Mouse (Mus musculus) kidney, adult 8-10 months (tissue): ENCODE data around the gene Timm9.

Experiments used
- DNase-seq, 2 experiments: peaks; one replicate each; pipeline ENCODE4 v3.0.0; 2022

Timm9 gene

GRCm38 (mm10) chr12:71136130-71136973 is at the start of gene Timm9, which contains the start of gene 2700049A03Rik:
Gene Timm9 (minus strand): TSS chr12:71136684.
Gene 2700049A03Rik (plus strand): TSS chr12:71136848.
- peak; percentile 75 to 77 for DNase-seq

GRCm38 (mm10) chr12:71184396-71184795 is 47.9 kb upstream of the Timm9 start:
- DNase-seq, result no peak

- no peak for DNase-seq
These were observed 47.3 kb upstream of the Timm9 start for GRCm38 (mm10) chr12:71183736-71184135.

- no peak for DNase-seq
These were observed 33.4 kb upstream of the Timm9 start for GRCm38 (mm10) chr12:71169911-71170310.

GRCm38 (mm10) chr12:71164410-71164809 is 27.9 kb upstream of the Timm9 start:
- no peak for DNase-seq

GRCm38 (mm10) chr12:71157974-71158373 is 21.5 kb upstream of the Timm9 start:
- no peak for DNase-seq

- DNase-seq, result no peak
These were observed 18.5 kb upstream of the Timm9 start for GRCm38 (mm10) chr12:71154979-71155378.

GRCm38 (mm10) chr12:71150167-71150566 is 13.7 kb upstream of the Timm9 start:
- no peak for DNase-seq

- DNase-seq, result no peak
These were observed 13.0 kb upstream of the Timm9 start for GRCm38 (mm10) chr12:71149456-71149855.

GRCm38 (mm10) chr12:71148801-71149200 is 12.3 kb upstream of the Timm9 start:
- no peak for DNase-seq

- peak; percentile 26 to 62 for DNase-seq
These were observed 11.2 kb upstream of the Timm9 start for GRCm38 (mm10) chr12:71147641-71148040.

GRCm38 (mm10) chr12:71141189-71141588 is 4.7 kb upstream of the Timm9 start:
- DNase-seq, result no peak

GRCm38 (mm10) chr12:71139258-71139828 is 2.9 kb upstream of the Timm9 start:
- no peak for DNase-seq

GRCm38 (mm10) chr12:71137686-71138085 is 1.2 kb upstream of the Timm9 start:
- no peak for DNase-seq

- peak; percentile 67 to 79 for DNase-seq
These were observed 549 bp upstream of the Timm9 start for GRCm38 (mm10) chr12:71136974-71137491.

GRCm38 (mm10) chr12:71135581-71135980 is 903 bp downstream of the Timm9 start:
- DNase-seq, result peak; percentile 18 to 45

GRCm38 (mm10) chr12:71123286-71123685 is 13.2 kb downstream of the Timm9 start:
- no peak for DNase-seq

- DNase-seq, result no peak
These were observed 13.8 kb downstream of the Timm9 start for GRCm38 (mm10) chr12:71122731-71123130.

- DNase-seq, result no peak
These were observed 20.1 kb downstream of the Timm9 start for GRCm38 (mm10) chr12:71116411-71116810.

GRCm38 (mm10) chr12:71113675-71114288 is 22.7 kb downstream of the Timm9 start:
- peak; percentile 52 to 62 for DNase-seq

GRCm38 (mm10) chr12:71113074-71113473 is 23.4 kb downstream of the Timm9 start:
- DNase-seq, result no peak

GRCm38 (mm10) chr12:71111331-71111730 is 25.2 kb downstream of the Timm9 start, which contains the start of gene Tomm20l:
Gene Tomm20l (plus strand): TSS chr12:71111428.
- DNase-seq, result peak; percentile 64 to 68

- no peak for DNase-seq
These were observed 29.2 kb downstream of the Timm9 start for GRCm38 (mm10) chr12:71107216-71107771.
